Mouse (Mus musculus): ENCODE results near the gene Tcn2.

DNA sequence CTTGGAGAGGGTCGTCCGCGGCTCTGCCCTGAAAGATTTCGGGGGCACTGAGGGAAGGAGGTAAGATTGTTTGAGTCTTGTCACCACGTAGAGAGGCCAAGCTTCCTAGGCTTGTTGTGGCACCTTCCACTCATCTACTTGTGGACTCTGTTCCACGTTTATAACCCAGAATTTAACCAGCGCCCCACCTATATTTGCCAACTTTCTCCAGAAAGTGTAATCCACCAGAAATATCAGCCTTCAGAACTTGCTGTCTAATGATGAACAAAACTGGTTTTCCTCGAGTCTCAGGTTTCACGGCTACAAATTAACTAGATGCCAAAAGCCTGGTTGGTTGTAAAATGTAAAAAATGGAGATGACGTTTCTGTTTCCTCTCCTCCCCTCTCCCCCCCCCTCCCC, 36.5 kb downstream of the Tcn2 start:
- no peak for TF ChIP-seq CTCF (IDR thresholded peaks at IDR 0.05; ENCODE audit: insufficient read depth, low read length)
- no peak for TF ChIP-seq POLR2A (IDR thresholded peaks at IDR 0.05; ENCODE audit: borderline replicate concordance, extremely low read depth, low read depth, low read length)

All from lung, adult 2 months (tissue).